Comparison of ENCODE assay signal across 8 mouse cellular contexts in genomic region chr8:83622389-83622989, GRCm38 (mm10). TPM values are rescaled to one million over a fixed set of nuclear protein-coding genes. Genes with fewer than 3 reads are reported as not detected.
DNase-seq lines count a peak whose midpoint lies in the region; ATAC-seq and TF ChIP-seq lines count a peak whose summit lies in the region.

No protein-coding gene starts in this region.

- peak overlapping the region; percentile 30 for H3K4me3 ChIP-seq in bone marrow, adult 2 months (replicated peaks; ENCODE audit: control insufficient read depth, low read depth, low read length)
- H3K4me3 ChIP-seq in embryonic facial prominence, embryonic 14.5 days (ENCODE audit: low read depth, low read length) = peak overlapping the region; percentile 36
- H3K4me3 ChIP-seq in limb, embryonic 14.5 days (replicated peaks; ENCODE audit: low read length) = peak overlapping the region; percentile 32
- H3K4me3 ChIP-seq in midbrain, postnatal 0 days (ENCODE audit: low read depth, low read length) = peak overlapping the region; percentile 37

- DNase-seq in A20 (ENCODE audit: low read depth, low spot score) = peak; percentile 78
- peak; percentile 91 for DNase-seq in embryonic facial prominence, embryonic 14.5 days (ENCODE audit: low spot score)
- DNase-seq in heart, adult 8-10 months (ENCODE audit: low spot score) = peak; percentile 82
- DNase-seq in kidney, adult 9 months = peak; percentile 84
- DNase-seq in limb, embryonic 14.5 days (ENCODE audit: low spot score) = peak; percentile 83
- peak; percentile 84 for DNase-seq in midbrain, postnatal 0 days (ENCODE audit: low spot score)
- peak; percentile 93 to 97 for DNase-seq in spleen, postnatal 10 days (ENCODE audit: low spot score in 2 of 2)

- H3K27me3 ChIP-seq in embryonic facial prominence, embryonic 14.5 days (replicated peaks; ENCODE audit: control insufficient read depth, insufficient read depth, low read length) = no peaks in the 10 kb centered on the region
- H3K27me3 ChIP-seq in limb, embryonic 14.5 days (ENCODE audit: control insufficient read depth, insufficient read depth, low read length) = no peaks in the 10 kb centered on the region
- H3K27me3 ChIP-seq in midbrain, postnatal 0 days (ENCODE audit: insufficient read depth, low read length) = no peaks in the 10 kb centered on the region

- H3K4me2 ChIP-seq in embryonic facial prominence, embryonic 14.5 days (ENCODE audit: low read depth, low read length) = peak overlapping the region; percentile 66
- peak overlapping the region; percentile 58 for H3K4me2 ChIP-seq in limb, embryonic 14.5 days (replicated peaks; ENCODE audit: low read depth, low read length, severe bottlenecking)
- peak overlapping the region; percentile 52 for H3K4me2 ChIP-seq in midbrain, postnatal 0 days (ENCODE audit: low read depth, low read length, poor library complexity, severe bottlenecking)

- H3K9ac ChIP-seq in embryonic facial prominence, embryonic 14.5 days (ENCODE audit: low read depth, low read length) = peak overlapping the region; percentile 46
- H3K9ac ChIP-seq in limb, embryonic 14.5 days (ENCODE audit: low read depth, low read length, severe bottlenecking) = peak overlapping the region; percentile 40
- H3K9ac ChIP-seq in midbrain, postnatal 0 days (replicated peaks; ENCODE audit: low read length, poor library complexity, severe bottlenecking) = peak overlapping the region; percentile 44

- TF ChIP-seq POLR2A in bone marrow, adult 2 months (IDR thresholded peaks at IDR 0.05; ENCODE audit: borderline replicate concordance, control insufficient read depth, low read depth, low read length) = peak; percentile 36; the same call in 1 of the 2 replicates
- 0 out of 2 replicates have a peak, but pooled peaks have one; percentile 12 for TF ChIP-seq POLR2A in limb, embryonic 14.5 days (IDR thresholded peaks at IDR 0.05; ENCODE audit: borderline replicate concordance, extremely low read depth, insufficient read depth, insufficient read length)

- no peak overlapping the region for H3K27ac ChIP-seq in bone marrow, adult 2 months (ENCODE audit: control insufficient read depth, insufficient read depth, low read depth, low read length, poor library complexity)
- H3K27ac ChIP-seq in embryonic facial prominence, embryonic 14.5 days (replicated peaks; ENCODE audit: low read depth, low read length) = no peak overlapping the region
- no peak overlapping the region for H3K27ac ChIP-seq in limb, embryonic 14.5 days (replicated peaks; ENCODE audit: low read depth, low read length)
- H3K27ac ChIP-seq in midbrain, postnatal 0 days (ENCODE audit: low read depth, low read length) = no peak overlapping the region

- no peaks in the 10 kb centered on the region; the same call in 1 of the 2 replicates for H3K4me1 ChIP-seq in bone marrow, adult 2 months (ENCODE audit: control insufficient read depth, insufficient read depth, low read length)
- H3K4me1 ChIP-seq in embryonic facial prominence, embryonic 14.5 days (ENCODE audit: control insufficient read depth, insufficient read depth, low read length) = no peaks in the 10 kb centered on the region
- no peaks in the 10 kb centered on the region for H3K4me1 ChIP-seq in limb, embryonic 14.5 days (ENCODE audit: control insufficient read depth, insufficient read depth, low read length)
- no peaks in the 10 kb centered on the region for H3K4me1 ChIP-seq in midbrain, postnatal 0 days (ENCODE audit: insufficient read depth, low read length)

- 6% methylated on average over 23 of the region's 23 CpGs for WGBS in bone marrow, adult 2 months
- 9% methylated on average over 23 of the region's 23 CpGs for WGBS in embryonic facial prominence, embryonic 14.5 days
- 12% methylated on average over 23 of the region's 23 CpGs for WGBS in limb, embryonic 14.5 days
- 11% methylated on average over 23 of the region's 23 CpGs for WGBS in midbrain, postnatal 0 days

- no peaks in the 10 kb centered on the region for H3K9me3 ChIP-seq in embryonic facial prominence, embryonic 14.5 days (ENCODE audit: control insufficient read depth, low read length)
- no peaks in the 10 kb centered on the region for H3K9me3 ChIP-seq in limb, embryonic 14.5 days (ENCODE audit: control insufficient read depth, low read length)
- H3K9me3 ChIP-seq in midbrain, postnatal 0 days (ENCODE audit: low read length) = no peaks in the 10 kb centered on the region

- peak; percentile 93 for ATAC-seq in embryonic facial prominence, embryonic 14.5 days (ENCODE audit: low read depth)
- peak; percentile 87 for ATAC-seq in limb, embryonic 14.5 days (ENCODE audit: low FRiP score, low read depth)
- ATAC-seq in midbrain, postnatal 0 days (ENCODE audit: low FRiP score) = peak; percentile 90

- no peaks in the 10 kb centered on the region for H3K36me3 ChIP-seq in embryonic facial prominence, embryonic 14.5 days (ENCODE audit: control insufficient read depth, insufficient read depth, low read length)
- H3K36me3 ChIP-seq in limb, embryonic 14.5 days (ENCODE audit: control insufficient read depth, insufficient read depth, low read length) = no peaks in the 10 kb centered on the region
- no peaks in the 10 kb centered on the region for H3K36me3 ChIP-seq in midbrain, postnatal 0 days (ENCODE audit: insufficient read depth, low read length)

- TF ChIP-seq CTCF in bone marrow, adult 2 months (IDR thresholded peaks at IDR 0.05; ENCODE audit: control insufficient read depth, insufficient read depth, low read length) = peak; percentile 98
- peak; percentile 93 for TF ChIP-seq CTCF in midbrain, postnatal 0 days (IDR thresholded peaks at IDR 0.05)

RNA-seq across cellular contexts. Expression of gene Dnajb1, which starts 14.5 kb away (rescaled TPM):
- 23.8 and 23.9 TPM in 2 replicates for polyA plus RNA-seq in bone marrow, adult 2 months (2011; ENCODE audit: insufficient read depth, insufficient read length, low replicate concordance, missing spikeins)
- 47.2 and 47.5 TPM in 2 replicates for polyA plus RNA-seq in embryonic facial prominence, embryonic 14.5 days (2014; fragmentation: Nextera tagmentation; extraction: Ambion mirVana)
- 10 to 100 TPM; 11.0 to 14.2 (median 12.6) TPM for total RNA-seq in heart, adult 8-10 months (2022)
- polyA plus RNA-seq in limb, embryonic 14.5 days (2012; rRNA removed) = 42.6 and 43.7 TPM in 2 replicates
- 51.3 and 58.9 TPM in 2 replicates for polyA plus RNA-seq in limb, embryonic 14.5 days (2014; fragmentation: Nextera tagmentation; extraction: Ambion mirVana)
- total RNA-seq in midbrain, postnatal 0 days (2014; rRNA removed) = 41.0 and 43.3 TPM in 2 replicates
- 60.3 and 72.4 TPM in 2 replicates for polyA plus RNA-seq in midbrain, postnatal 0 days (2015; fragmentation: Nextera tagmentation; extraction: Ambion mirVana)

RNA-seq across cellular contexts. Expression of gene Tecr, which starts 14.7 kb away (rescaled TPM):
- polyA plus RNA-seq in bone marrow, adult 2 months (2011; ENCODE audit: insufficient read depth, insufficient read length, low replicate concordance, missing spikeins) = 136 and 233 TPM in 2 replicates
- 497 and 529 TPM in 2 replicates for polyA plus RNA-seq in embryonic facial prominence, embryonic 14.5 days (2014; fragmentation: Nextera tagmentation; extraction: Ambion mirVana)
- 100 to 1,000 TPM; 539 to 688 (median 589) TPM for total RNA-seq in heart, adult 8-10 months (2022)
- polyA plus RNA-seq in limb, embryonic 14.5 days (2012; rRNA removed) = 595 and 783 TPM in 2 replicates
- polyA plus RNA-seq in limb, embryonic 14.5 days (2014; fragmentation: Nextera tagmentation; extraction: Ambion mirVana) = 586 and 589 TPM in 2 replicates
- 1,134 and 1,270 TPM in 2 replicates for total RNA-seq in midbrain, postnatal 0 days (2014; rRNA removed)
- 1,433 and 1,533 TPM in 2 replicates for polyA plus RNA-seq in midbrain, postnatal 0 days (2015; fragmentation: Nextera tagmentation; extraction: Ambion mirVana)

RNA-seq across cellular contexts. Expression of gene Gipc1, which starts 30.0 kb away (rescaled TPM):
- polyA plus RNA-seq in bone marrow, adult 2 months (2011; ENCODE audit: insufficient read depth, insufficient read length, low replicate concordance, missing spikeins) = 14.8 and 17.3 TPM in 2 replicates
- polyA plus RNA-seq in embryonic facial prominence, embryonic 14.5 days (2014; fragmentation: Nextera tagmentation; extraction: Ambion mirVana) = 107 and 131 TPM in 2 replicates
- total RNA-seq in heart, adult 8-10 months (2022) = 10 to 100 TPM; 21.4 to 25.1 (median 23.3) TPM
- 100 and 102 TPM in 2 replicates for polyA plus RNA-seq in limb, embryonic 14.5 days (2012; rRNA removed)
- polyA plus RNA-seq in limb, embryonic 14.5 days (2014; fragmentation: Nextera tagmentation; extraction: Ambion mirVana) = 134 and 138 TPM in 2 replicates
- 72.3 and 74.2 TPM in 2 replicates for total RNA-seq in midbrain, postnatal 0 days (2014; rRNA removed)
- polyA plus RNA-seq in midbrain, postnatal 0 days (2015; fragmentation: Nextera tagmentation; extraction: Ambion mirVana) = 108 and 111 TPM in 2 replicates

RNA-seq across cellular contexts. Expression of gene Ptger1, which starts 44.0 kb away (rescaled TPM):
- 0.41 and 0.57 TPM in 2 replicates for polyA plus RNA-seq in bone marrow, adult 2 months (2011; ENCODE audit: insufficient read depth, insufficient read length, low replicate concordance, missing spikeins)
- polyA plus RNA-seq in embryonic facial prominence, embryonic 14.5 days (2014; fragmentation: Nextera tagmentation; extraction: Ambion mirVana) = 1.0 and 1.2 TPM in 2 replicates
- under 1 TPM; 0.17 to 0.57 (median 0.26) TPM for total RNA-seq in heart, adult 8-10 months (2022)
- 2.7 and 2.8 TPM in 2 replicates for polyA plus RNA-seq in limb, embryonic 14.5 days (2012; rRNA removed)
- polyA plus RNA-seq in limb, embryonic 14.5 days (2014; fragmentation: Nextera tagmentation; extraction: Ambion mirVana) = 0.40 and 0.83 TPM in 2 replicates
- 0.55 and 0.85 TPM in 2 replicates for total RNA-seq in midbrain, postnatal 0 days (2014; rRNA removed)
- 0.27 and 0.36 TPM in 2 replicates for polyA plus RNA-seq in midbrain, postnatal 0 days (2015; fragmentation: Nextera tagmentation; extraction: Ambion mirVana)

RNA-seq across cellular contexts. Expression of gene Ndufb7, which starts 56.0 kb away (rescaled TPM):
- 240 and 480 TPM in 2 replicates for polyA plus RNA-seq in bone marrow, adult 2 months (2011; ENCODE audit: insufficient read depth, insufficient read length, low replicate concordance, missing spikeins)
- polyA plus RNA-seq in embryonic facial prominence, embryonic 14.5 days (2014; fragmentation: Nextera tagmentation; extraction: Ambion mirVana) = 315 and 324 TPM in 2 replicates
- 100 to 1,000 TPM; 561 to 765 (median 683) TPM for total RNA-seq in heart, adult 8-10 months (2022)
- polyA plus RNA-seq in limb, embryonic 14.5 days (2012; rRNA removed) = 237 and 248 TPM in 2 replicates
- 298 and 313 TPM in 2 replicates for polyA plus RNA-seq in limb, embryonic 14.5 days (2014; fragmentation: Nextera tagmentation; extraction: Ambion mirVana)
- total RNA-seq in midbrain, postnatal 0 days (2014; rRNA removed) = 151 and 158 TPM in 2 replicates
- polyA plus RNA-seq in midbrain, postnatal 0 days (2015; fragmentation: Nextera tagmentation; extraction: Ambion mirVana) = 396 and 420 TPM in 2 replicates
